Mouse (Mus musculus) Patski (cell line): ENCODE measurements at regions not wholly inside any gene's neighbourhood (a gene's known extent, or its start where the extent isn't known, plus 50 kb on each side); places are given as distances from the start of the nearest gene placed in this dataset.
"Not testable (repeated sequence)": the region's sequence is repeated elsewhere in the genome, so short reads cannot be mapped to it uniquely, and the experiment has no call there.

Source experiments
- ATAC-seq: fragments of 100-300 bp; one replicate; pipeline ENCODE4 v1.8.0; 2021
- CTCF ChIA-PET: fragments of 350-600 bp; sonication (Branson Sonifier 250); formaldehyde crosslinking; loops from one replicate; lab custom pipeline; 2022; ENCODE audit warnings: inconsistent platforms; lab: Charles Lee
- POLR2A ChIA-PET: fragments of 350-600 bp; sonication (Branson Sonifier 250); formaldehyde crosslinking; loops from one replicate; lab custom pipeline; 2022; ENCODE audit warnings: antibody characterized with exemption, inconsistent platforms; lab: Charles Lee
- DNase-seq: peaks from one replicate; pipeline ENCODE4 v3.0.0-alpha.2; 2011; ENCODE audit warnings: low read depth, low spot score
- H3K27me3 ChIP-seq: fragments of 371-371 bp; one replicate; pipeline ENCODE4 v1.5.1; 2021
- CTCF ChIP-seq: fragments of 100-300 bp; IDR thresholded peaks from one replicate; pipeline ENCODE4 v1.5.1; 2021
- in situ Hi-C: fragments of 300-500 bp; cut with MboI; formaldehyde crosslinking; loops from 3 replicates; pipeline ENCODE4 v1.11.1; 2018; ENCODE audit warnings: low pct_unique_long_range_greater_than_20kb, mixed read lengths

DNA sequence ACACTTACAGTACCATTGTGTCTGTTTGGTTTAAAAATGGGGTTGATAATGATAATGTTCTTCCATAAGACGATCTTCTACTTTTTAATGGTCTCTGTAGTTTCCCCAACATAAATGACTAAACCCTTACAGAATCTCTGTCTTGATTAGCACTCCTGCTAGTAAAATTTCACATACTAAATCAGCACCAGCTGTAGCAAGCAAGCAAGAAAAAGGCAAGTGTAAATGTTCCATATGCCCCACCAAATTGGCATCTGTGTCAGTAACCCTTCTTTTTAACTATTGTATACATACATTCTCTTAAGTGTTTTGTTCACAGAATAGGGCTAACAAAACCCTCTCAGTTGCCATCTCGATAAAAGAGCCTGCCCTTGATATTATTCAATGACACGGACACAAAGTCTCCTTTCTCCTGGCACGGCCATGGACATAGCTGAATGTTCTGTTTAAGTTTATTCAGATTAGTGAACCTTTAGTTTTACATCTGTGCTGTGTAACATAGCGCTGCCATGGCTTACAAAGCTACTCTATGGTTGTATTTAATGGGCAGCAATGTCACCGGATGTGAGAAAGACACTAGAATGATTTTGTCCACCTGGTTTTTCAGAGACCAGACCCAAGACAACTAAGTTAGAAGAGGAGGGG is 414.3 kb downstream of the Gtdc1 start:
- DNase-seq, result no peak
- TF ChIP-seq CTCF, result no peak
- in situ Hi-C loops, result no loop called here
- no peaks in the 10 kb centered on the region for H3K27me3 ChIP-seq
- ChIA-PET CTCF (interaction anchor here (1.0 kb wide), 1 partner anchor 40 kb away, joined by 3 read pairs; no protein-coding TSS in a partner anchor), POLR2A (no interaction called here)
- ATAC-seq, result no peak

DNA sequence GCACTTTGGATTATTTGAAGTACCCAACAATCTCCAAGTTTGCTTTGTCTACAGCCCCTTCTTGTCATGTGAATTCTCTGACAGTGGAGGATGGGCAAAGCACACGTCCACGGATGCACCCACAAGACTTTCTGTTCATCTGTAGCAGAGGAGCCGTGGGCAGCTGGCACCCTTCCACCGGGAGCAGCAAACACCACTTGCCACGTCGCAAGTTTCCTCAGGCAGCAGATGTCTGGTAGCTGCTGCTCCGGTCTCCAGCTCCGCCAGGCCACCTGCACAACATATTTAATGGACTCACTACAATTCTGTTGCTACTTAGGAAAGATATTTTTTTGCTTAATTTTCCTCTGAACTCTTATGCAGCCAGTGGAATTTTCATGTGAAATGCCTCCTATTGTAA is 415.1 kb downstream of the Gtdc1 start:
- no peak for ATAC-seq
- no peak for TF ChIP-seq CTCF
- no peak for DNase-seq
- POLR2A ChIA-PET, result no interaction called here
- CTCF ChIA-PET, result no interaction called here
- in situ Hi-C loops, result no loop called here
- no peaks in the 10 kb centered on the region for H3K27me3 ChIP-seq

DNA sequence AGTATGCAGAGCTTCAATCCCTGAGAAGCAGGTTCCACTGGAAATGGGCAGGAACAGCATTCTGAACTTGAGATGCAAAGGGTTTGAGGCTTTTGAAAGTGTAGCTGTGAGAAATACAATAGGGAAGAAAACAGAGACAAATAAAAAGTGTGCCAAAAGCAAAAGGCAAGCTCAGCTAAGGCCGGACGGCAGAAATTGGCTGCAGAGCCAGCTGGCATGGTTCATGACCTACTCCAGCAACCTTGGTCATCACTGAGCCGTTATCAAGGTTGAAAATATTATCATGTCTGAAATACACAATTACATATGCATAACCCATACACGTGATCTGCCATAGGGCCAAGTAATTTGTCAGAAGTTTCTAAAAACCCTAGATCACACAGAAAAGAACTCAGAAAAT is 418.4 kb downstream of the Gtdc1 start:
- CTCF ChIA-PET, result no interaction called here
- no peaks in the 10 kb centered on the region for H3K27me3 ChIP-seq
- DNase-seq, result no peak
- TF ChIP-seq CTCF, result no peak
- in situ Hi-C loops, result no loop called here
- POLR2A ChIA-PET, result no interaction called here
- ATAC-seq, result no peak

DNA sequence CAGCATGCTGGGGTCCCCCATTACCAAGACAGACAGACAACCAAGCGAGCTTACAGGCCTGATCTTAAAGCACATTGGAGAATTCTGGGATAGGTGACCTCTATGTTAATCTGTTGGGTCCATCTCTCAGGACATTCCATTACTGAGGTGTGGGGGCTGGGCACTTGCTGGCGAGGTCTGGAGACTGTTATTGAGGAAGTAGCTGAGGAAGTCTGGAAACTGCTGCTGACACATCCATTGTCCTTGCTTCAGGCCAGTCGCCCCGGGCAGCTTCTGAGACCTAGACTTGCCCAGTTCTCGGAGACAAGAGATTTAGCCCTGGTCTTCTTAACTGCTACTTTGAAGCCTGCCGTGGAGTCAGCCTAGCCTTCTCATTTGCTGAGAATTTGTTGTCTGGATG is 423.2 kb downstream of the Gtdc1 start:
- ChIA-PET POLR2A (no interaction called here), CTCF (no interaction called here)
- no peaks in the 10 kb centered on the region for H3K27me3 ChIP-seq
- in situ Hi-C loops, result no loop called here
- no peak for ATAC-seq
- no peak for TF ChIP-seq CTCF
- no peak for DNase-seq

DNA sequence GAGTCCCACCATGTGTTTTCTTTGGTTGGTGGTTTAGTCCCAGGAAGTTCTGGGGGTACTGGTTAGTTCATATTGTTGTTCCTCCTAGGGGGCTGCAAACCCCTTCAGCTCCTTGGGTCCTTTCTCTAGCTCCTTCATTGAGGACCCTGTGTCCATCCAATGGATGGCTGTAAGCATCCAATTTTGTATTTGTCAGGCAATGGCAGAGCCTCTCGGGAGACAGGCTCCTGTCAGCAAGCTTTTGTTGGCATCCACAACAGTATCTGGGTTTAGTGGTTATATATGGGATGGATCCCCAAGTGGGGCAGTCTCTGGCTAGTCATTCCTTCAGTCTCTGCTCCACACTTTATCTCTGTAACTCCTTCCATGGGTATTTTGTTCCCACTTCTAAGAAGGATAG is 436.7 kb downstream of the Gtdc1 start:
- POLR2A ChIA-PET, H3K27me3 ChIP-seq, in situ Hi-C loops, DNase-seq, ATAC-seq, CTCF ChIA-PET: not testable (repeated sequence)

DNA sequence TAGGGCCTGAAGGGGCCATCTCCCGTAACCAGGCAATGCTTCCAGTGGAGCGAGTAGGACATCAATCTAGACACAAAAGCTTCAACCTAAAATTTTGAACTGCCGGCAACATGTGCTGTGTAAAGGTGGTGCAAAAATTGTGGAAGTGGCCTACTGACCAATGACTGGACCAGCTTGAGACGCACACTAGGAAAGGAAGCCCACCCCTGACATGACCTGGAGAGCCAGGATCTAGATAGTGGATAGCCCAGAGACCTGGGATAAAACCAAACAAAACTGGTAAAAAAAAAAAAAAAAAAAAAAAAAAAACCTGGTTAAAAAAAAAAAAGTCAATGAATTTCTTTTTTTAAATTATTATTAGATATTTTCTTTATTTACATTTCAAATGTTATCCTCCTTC is 437.2 kb downstream of the Gtdc1 start:
- no peak for TF ChIP-seq CTCF
- DNase-seq, result no peak
- ChIA-PET CTCF (no interaction called here), POLR2A (no interaction called here)
- H3K27me3 ChIP-seq, result no peaks in the 10 kb centered on the region
- in situ Hi-C loops, result no loop called here
- ATAC-seq, result no peak

GRCm38 (mm10) chr2:44485880-44486279 is 441.6 kb downstream of the Gtdc1 start:
- ChIA-PET CTCF (no interaction called here), POLR2A (no interaction called here)
- no peak for TF ChIP-seq CTCF
- no peaks in the 10 kb centered on the region for H3K27me3 ChIP-seq
- in situ Hi-C loops, result no loop called here
- no peak for DNase-seq
- no peak for ATAC-seq

DNA sequence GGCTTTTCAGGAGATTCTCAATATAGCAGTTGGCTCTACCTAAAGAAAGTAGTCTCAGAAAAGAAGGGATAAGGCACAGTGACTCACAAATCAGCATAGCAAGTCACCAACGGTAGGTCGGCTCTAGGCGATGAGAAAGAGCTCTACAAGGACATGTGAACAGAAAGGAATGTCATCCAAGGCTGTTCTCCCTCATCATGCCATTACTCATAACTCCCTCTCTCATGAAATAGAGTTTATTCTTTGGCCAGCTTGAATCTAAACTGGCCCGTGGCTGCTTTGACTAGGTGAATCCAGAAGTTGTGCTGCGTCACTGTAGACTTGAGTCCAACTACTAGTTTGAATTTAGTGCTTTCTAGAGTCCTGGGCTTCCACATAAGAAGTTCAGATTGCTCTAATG is 447.7 kb downstream of the Gtdc1 start:
- in situ Hi-C loops, result no loop called here
- DNase-seq (no peak), ATAC-seq (no peak)
- POLR2A ChIA-PET, result no interaction called here
- no peak for TF ChIP-seq CTCF
- H3K27me3 ChIP-seq, result no peaks in the 10 kb centered on the region
- CTCF ChIA-PET, result no interaction called here

GRCm38 (mm10) chr2:44475456-44475855 is 452.0 kb downstream of the Gtdc1 start:
- TF ChIP-seq CTCF, result no peak
- in situ Hi-C loops, result no loop called here
- ATAC-seq, result no peak
- H3K27me3 ChIP-seq, result no peaks in the 10 kb centered on the region
- ChIA-PET CTCF (no interaction called here), POLR2A (interaction anchor here (0.7 kb wide), 2 partner anchors 12 to 30 kb away, joined by 5 to 7 read pairs; no protein-coding TSS in a partner anchor)
- DNase-seq, result no peak

GRCm38 (mm10) chr2:44474653-44475052 is 452.8 kb downstream of the Gtdc1 start:
- ATAC-seq (no peak), DNase-seq (no peak)
- no peak for TF ChIP-seq CTCF
- in situ Hi-C loops, result no loop called here
- POLR2A ChIA-PET, result interaction anchor here (0.6 to 0.7 kb wide), 3 partner anchors 13 to 158 kb away, joined by 3 to 7 read pairs (median 5); no protein-coding TSS in a partner anchor
- CTCF ChIA-PET, result interaction anchor here (0.7 kb wide), 1 partner anchor 149 kb away, joined by 3 read pairs; no protein-coding TSS in a partner anchor
- H3K27me3 ChIP-seq, result no peaks in the 10 kb centered on the region

DNA sequence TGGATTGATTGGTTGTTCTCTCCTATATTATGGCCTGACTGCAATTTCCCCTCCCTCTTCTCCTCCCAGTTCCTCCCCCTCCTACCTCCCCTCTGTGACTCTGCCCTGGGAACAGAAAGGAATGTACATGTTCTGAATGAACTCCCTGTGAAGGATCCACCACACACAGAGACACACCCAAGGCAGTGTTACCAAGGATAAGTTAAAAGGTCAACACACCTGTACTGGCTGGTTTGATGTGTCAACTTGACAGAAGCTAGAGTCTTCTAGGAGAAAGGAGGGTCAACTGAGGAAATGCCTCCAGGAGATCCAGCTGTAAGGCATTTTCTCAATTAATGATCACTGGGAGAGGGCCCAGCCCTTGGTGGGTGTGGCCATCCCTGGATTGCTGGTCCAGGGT is 456.1 kb downstream of the Gtdc1 start:
- H3K27me3 ChIP-seq, result no peaks in the 10 kb centered on the region
- in situ Hi-C loops, result no loop called here

DNA sequence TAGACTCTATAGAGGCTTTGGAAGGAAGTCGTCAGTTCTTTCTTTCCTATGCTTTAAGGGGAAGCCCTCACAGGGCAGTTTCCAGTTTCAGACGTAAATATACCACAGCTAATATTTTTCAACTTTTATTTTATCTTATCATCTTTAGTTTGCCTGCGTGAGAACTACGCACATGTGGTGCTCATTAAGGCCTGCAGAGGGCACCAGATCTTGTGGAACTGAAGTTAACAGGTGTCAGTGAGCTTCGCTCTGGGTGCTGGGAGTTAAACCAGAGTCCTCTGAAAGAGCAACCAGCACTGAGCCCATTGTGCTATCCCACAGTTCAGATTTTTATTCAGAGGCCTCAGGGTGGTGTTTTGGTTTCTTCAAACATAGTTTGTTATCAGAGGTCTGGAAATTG is 456.5 kb downstream of the Gtdc1 start:
- H3K27me3 ChIP-seq, result no peaks in the 10 kb centered on the region
- in situ Hi-C loops, result no loop called here
- ATAC-seq (no peak), DNase-seq (no peak)
- TF ChIP-seq CTCF, result peak; percentile 26
- CTCF ChIA-PET, result no interaction called here
- POLR2A ChIA-PET, result no interaction called here

More for the DNA sequence above, 456.1 kb downstream of the Gtdc1 start:
- TF ChIP-seq CTCF, result no peak
- ChIA-PET POLR2A (no interaction called here), CTCF (no interaction called here)
- DNase-seq (no peak), ATAC-seq (no peak)
